Mouse (Mus musculus): ENCODE results near the gene Rad51d. TPM values are rescaled to one million over a fixed set of nuclear protein-coding genes. Genes with fewer than 3 reads are reported as not detected.
"Not testable (repeated sequence)": the region's sequence is repeated elsewhere in the genome, so short reads cannot be mapped to it uniquely, and the experiment has no call there.

The Rad51d gene
- polyA plus RNA-seq, 1 experiment from 2014 or later, result 15.6 TPM

DNA sequence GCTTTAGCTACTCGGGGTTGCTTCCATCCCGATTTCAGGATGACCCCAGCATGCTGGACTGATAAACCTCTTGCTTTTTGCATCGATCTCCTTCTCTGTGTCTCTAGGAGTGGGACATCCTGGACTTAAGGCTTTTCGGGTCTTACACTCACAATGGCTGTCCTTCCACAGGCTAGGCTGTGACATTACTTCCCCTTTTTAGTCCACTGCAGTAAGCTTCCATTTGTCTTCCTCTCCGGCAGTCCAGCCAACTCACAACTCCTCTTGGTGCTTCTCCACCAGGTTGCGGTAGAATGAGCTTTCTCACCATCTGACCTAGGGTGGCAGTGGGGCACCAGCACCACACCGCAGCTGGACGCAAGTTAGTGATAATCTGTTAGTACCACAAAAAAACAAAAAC lies 56.5 kb downstream of the Rad51d start:
- Histone ChIP-seq H3K9ac (ENCODE audit: low read length) (no peak overlapping the region), H3K27ac (ENCODE audit: low read depth, low read length) (no peak overlapping the region), H3K4me1 (replicated peaks; ENCODE audit: control insufficient read depth, insufficient read depth, low read length) (peaks cover 25% of the 10 kb centered on the region; the same call in 1 of the 2 replicates), H3K9me3 (ENCODE audit: control insufficient read depth, low read length) (no peaks in the 10 kb centered on the region), H3K4me3 (ENCODE audit: low read depth, low read length) (no peak overlapping the region), H3K4me2 (ENCODE audit: low read depth, low read length, severe bottlenecking) (no peak overlapping the region), H3K36me3 (ENCODE audit: control insufficient read depth, insufficient read depth, low read length) (no peaks in the 10 kb centered on the region), H3K27me3 (ENCODE audit: control insufficient read depth, insufficient read depth, low read length) (no peaks in the 10 kb centered on the region)
- no peak for ATAC-seq (replicated peaks; ENCODE audit: low FRiP score)
- WGBS, result 93% methylated on average over 8 of the region's 8 CpGs
- DNase-seq (ENCODE audit: low spot score), result no peak

DNA sequence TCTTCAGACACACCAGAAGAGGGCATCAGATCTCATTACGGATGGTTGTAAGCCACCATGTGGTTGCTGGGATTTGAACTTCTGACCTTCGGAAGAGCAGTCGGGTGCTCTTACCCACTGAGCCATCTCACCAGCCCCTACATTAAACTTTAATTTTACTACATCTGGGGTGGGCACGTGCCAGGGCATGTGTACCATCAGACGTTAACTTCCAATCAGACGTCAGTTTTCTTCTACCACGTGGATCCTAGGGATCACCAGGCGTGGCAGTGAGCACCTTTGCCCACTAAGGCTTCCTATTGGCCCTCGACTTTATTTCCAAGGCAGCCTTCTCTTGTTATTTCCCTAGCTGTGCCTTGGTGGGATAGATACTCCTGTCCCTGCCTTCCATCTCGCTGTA lies 58.0 kb downstream of the Rad51d start:
- not testable (repeated sequence) for ATAC-seq (replicated peaks; ENCODE audit: low FRiP score)
- 80% methylated on average over 10 of the region's 10 CpGs for WGBS

DNA sequence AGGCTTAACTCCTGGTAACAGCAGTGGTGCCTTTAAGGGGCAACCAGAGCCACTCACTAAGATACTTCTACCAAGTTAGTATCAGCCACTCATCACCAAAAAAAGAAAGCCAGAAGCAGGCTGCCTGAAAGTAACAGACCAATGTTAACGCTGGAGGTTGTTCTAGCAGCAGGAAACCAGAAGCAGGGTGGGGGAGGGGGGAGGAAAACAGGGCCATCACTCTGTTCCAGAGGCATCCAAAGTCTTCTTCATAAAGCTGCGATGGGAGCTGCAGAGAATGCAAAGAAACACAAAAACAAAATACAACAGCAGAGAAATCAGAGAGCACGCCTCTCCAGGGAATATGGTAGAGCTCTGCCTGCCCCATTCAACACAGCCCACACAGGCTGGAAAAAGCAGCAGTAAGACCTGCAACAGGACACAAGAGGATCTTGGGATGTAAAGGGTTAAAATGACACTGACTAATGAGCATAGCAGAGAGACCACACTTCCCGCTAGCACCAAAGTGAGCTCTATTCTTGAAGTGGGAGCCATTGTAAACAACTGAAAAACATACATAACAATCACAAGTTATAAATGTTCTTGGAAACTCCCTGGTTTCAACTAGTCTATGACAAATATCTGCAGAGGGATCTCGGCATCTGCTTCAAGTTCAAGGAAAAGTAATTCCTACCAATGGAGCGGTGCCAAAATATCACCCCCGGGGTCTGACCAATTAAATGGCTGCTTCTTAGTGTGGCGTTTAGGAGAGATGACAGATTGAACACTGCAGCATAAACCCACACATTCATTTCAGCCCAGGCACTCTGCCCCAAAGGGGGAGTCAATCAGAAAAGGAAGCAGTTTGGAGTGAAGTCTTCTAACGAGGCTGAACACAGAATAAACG lies 59.2 kb downstream of the Rad51d start:
- H3K9me3 ChIP-seq (ENCODE audit: control insufficient read depth, low read length), result no peaks in the 10 kb centered on the region
- ATAC-seq (replicated peaks; ENCODE audit: low FRiP score) (no peak), DNase-seq (ENCODE audit: low spot score) (no peak)
- 26% methylated on average over 10 of the region's 10 CpGs for WGBS
- H3K4me2 ChIP-seq (ENCODE audit: low read depth, low read length, severe bottlenecking), result peak overlapping the region; percentile 19; the same call in 1 of the 2 replicates
- H3K36me3 ChIP-seq (ENCODE audit: control insufficient read depth, insufficient read depth, low read length), result no peaks in the 10 kb centered on the region
- no peak overlapping the region for H3K4me3 ChIP-seq (ENCODE audit: low read depth, low read length)
- H3K9ac ChIP-seq (ENCODE audit: low read length), result no peak overlapping the region
- H3K27ac ChIP-seq (ENCODE audit: low read depth, low read length), result no peak overlapping the region
- H3K4me1 ChIP-seq (replicated peaks; ENCODE audit: control insufficient read depth, insufficient read depth, low read length), result peaks cover 14% of the 10 kb centered on the region; the same call in 1 of the 2 replicates
- H3K27me3 ChIP-seq (ENCODE audit: control insufficient read depth, insufficient read depth, low read length), result no peaks in the 10 kb centered on the region

More for the DNA sequence above, 58.0 kb downstream of the Rad51d start:
- not testable (repeated sequence) for H3K9ac ChIP-seq (ENCODE audit: low read length); H3K9me3 ChIP-seq (ENCODE audit: control insufficient read depth, low read length); H3K27ac ChIP-seq (ENCODE audit: low read depth, low read length); H3K36me3 ChIP-seq (ENCODE audit: control insufficient read depth, insufficient read depth, low read length); H3K27me3 ChIP-seq (ENCODE audit: control insufficient read depth, insufficient read depth, low read length); DNase-seq (ENCODE audit: low spot score); H3K4me3 ChIP-seq (ENCODE audit: low read depth, low read length); H3K4me2 ChIP-seq (ENCODE audit: low read depth, low read length, severe bottlenecking)
- H3K4me1 ChIP-seq (replicated peaks; ENCODE audit: control insufficient read depth, insufficient read depth, low read length), result peaks cover 18% of the 10 kb centered on the region; the same call in 1 of the 2 replicates

DNA sequence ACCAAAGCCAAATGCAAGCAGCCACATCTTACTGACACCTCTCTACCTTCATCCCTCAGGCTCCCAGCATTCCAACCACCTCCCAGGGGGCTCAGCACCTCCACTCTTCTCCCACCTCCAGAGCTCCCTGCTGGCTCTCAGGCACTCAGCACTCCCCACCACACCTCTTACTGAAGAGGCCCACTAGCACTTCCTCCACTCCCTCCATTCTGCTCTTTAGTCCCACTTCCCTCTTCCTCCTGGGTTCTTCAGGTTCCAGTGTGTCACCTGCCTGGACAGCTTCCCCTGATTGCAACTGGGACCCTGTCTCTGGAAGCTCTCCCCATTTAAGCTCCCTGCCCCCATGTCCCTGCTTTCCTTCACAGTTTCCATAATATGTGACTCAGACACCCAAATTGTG lies 63.6 kb downstream of the Rad51d start:
- DNase-seq (ENCODE audit: low spot score) (no peak), ATAC-seq (replicated peaks; ENCODE audit: low FRiP score) (no peak)
- Histone ChIP-seq H3K27me3 (ENCODE audit: control insufficient read depth, insufficient read depth, low read length) (no peaks in the 10 kb centered on the region), H3K9ac (ENCODE audit: low read length) (no peak overlapping the region), H3K9me3 (ENCODE audit: control insufficient read depth, low read length) (no peaks in the 10 kb centered on the region), H3K36me3 (ENCODE audit: control insufficient read depth, insufficient read depth, low read length) (no peaks in the 10 kb centered on the region), H3K27ac (ENCODE audit: low read depth, low read length) (no peak overlapping the region), H3K4me2 (ENCODE audit: low read depth, low read length, severe bottlenecking) (no peak overlapping the region), H3K4me1 (replicated peaks; ENCODE audit: control insufficient read depth, insufficient read depth, low read length) (peaks cover 7% of the 10 kb centered on the region; the same call in 1 of the 2 replicates), H3K4me3 (ENCODE audit: low read depth, low read length) (no peak overlapping the region)

Other genes with a start within 250 kb of the Rad51d start
- gene Cct6b, start 126.3 kb downstream of the Rad51d start, polyA plus RNA-seq (2014; fragmentation: Nextera tagmentation; extraction: Ambion mirVana), result 0.33 and 0.60 TPM in 2 replicates
- gene Zfp830, start 126.3 kb downstream of the Rad51d start, polyA plus RNA-seq (2014; fragmentation: Nextera tagmentation; extraction: Ambion mirVana), result 36.3 and 38.6 TPM in 2 replicates
- 57.0 and 58.4 TPM in 2 replicates for gene Lig3, start 109.5 kb downstream of the Rad51d start, polyA plus RNA-seq (2014; fragmentation: Nextera tagmentation; extraction: Ambion mirVana)
- gene Rffl, start 19.4 kb downstream of the Rad51d start, polyA plus RNA-seq (2014; fragmentation: Nextera tagmentation; extraction: Ambion mirVana), result 17.0 and 18.4 TPM in 2 replicates
- gene Fndc8, start 1.5 kb upstream of the Rad51d start, polyA plus RNA-seq (2014; fragmentation: Nextera tagmentation; extraction: Ambion mirVana), result 0.44 and 0.48 TPM in 2 replicates
- gene Nle1, start 17.8 kb upstream of the Rad51d start, polyA plus RNA-seq (2014; fragmentation: Nextera tagmentation; extraction: Ambion mirVana), result 31.9 and 34.8 TPM in 2 replicates
- gene Unc45b, start 19.9 kb upstream of the Rad51d start, polyA plus RNA-seq (2014; fragmentation: Nextera tagmentation; extraction: Ambion mirVana), result 0.20 and 0.41 TPM in 2 replicates
- 0.28 and 0.40 TPM in 2 replicates for gene Slfn5, start 60.7 kb upstream of the Rad51d start, polyA plus RNA-seq (2014; fragmentation: Nextera tagmentation; extraction: Ambion mirVana)
- gene Slfn9, start 101.2 kb upstream of the Rad51d start, polyA plus RNA-seq (2014; fragmentation: Nextera tagmentation; extraction: Ambion mirVana), result 9.3 and 9.8 TPM in 2 replicates
- gene Slfn8, start 130.2 kb upstream of the Rad51d start, polyA plus RNA-seq (2014; fragmentation: Nextera tagmentation; extraction: Ambion mirVana), result 0.15 and 0.16 TPM in 2 replicates
- 0.89 and 1.6 TPM in 2 replicates for gene Slfn2, start 174.5 kb upstream of the Rad51d start, polyA plus RNA-seq (2014; fragmentation: Nextera tagmentation; extraction: Ambion mirVana)
- not detected in 2 replicates for gene Slfn1, start 226.2 kb upstream of the Rad51d start, polyA plus RNA-seq (2014; fragmentation: Nextera tagmentation; extraction: Ambion mirVana)